Mouse (Mus musculus): ENCODE measurements around the gene Gm28635.

The Gm28635 gene

DNA sequence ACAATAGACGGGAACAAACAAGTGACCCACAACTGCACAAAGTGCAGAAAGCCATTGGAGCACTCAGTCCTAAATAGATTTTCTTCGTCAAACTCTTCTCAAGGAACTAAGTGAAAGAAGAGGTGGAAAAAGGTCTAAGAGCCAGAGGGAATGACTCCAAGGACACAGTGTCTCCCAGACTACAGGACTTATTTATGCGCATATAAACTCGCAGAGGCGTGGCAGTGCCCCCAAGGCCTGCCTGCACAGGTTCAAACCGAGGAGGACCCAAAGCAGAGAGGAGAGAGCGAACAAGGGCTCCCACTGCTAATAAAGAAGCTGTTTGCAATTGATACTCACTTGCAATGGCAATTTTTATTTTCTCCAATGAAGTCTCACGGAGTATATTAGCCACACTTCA, 92.1 kb downstream of the Gm28635 start:
- DNase-seq: no peak

DNA sequence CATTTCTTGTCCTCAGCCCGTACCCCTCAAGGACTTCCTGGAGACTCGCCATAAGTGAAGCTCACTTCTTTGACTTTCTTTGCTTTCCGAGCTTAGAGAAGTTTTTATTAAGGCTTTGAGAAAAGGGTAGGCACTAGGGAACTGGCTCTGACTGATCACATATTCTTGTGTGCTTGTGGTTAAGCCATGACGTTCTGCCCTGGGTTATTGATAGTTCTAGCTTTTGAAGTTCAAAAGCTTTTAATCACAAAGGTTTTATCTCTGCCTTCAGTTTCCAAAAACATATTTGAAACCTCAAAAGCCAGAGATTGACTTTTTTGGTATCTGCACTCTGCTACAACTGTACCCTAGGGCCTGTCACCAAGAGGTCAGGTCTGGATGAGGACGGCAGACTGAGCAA, 95.6 kb downstream of the Gm28635 start:
- DNase-seq: no peak

GRCm38 (mm10) chr2:84581208-84581607, 96.6 kb downstream of the Gm28635 start:
- peak in 1 of 2 experiments; percentile 29 for DNase-seq

DNA sequence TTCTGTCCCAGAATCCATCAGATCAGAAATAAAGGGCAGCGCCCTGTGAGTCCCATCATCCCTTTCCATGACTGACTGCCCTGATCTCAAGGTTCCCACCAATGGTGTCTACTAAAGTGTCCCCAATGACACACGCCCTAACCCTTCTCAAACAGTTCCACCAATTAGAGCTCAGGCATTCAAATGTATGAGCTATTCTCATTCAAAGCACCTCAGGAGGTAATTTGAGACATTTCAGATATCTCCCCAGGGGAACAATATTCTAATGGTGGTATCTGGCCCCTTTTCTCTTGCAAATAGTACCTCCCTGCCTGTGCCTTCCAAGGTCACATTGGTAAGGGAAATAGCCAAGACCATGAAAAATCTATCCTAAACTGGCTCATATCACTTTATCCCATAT, 98.5 kb downstream of the Gm28635 start:
- no peak for DNase-seq

GRCm38 (mm10) chr2:84574130-84574529, 103.7 kb downstream of the Gm28635 start:
- DNase-seq: no peak

DNA sequence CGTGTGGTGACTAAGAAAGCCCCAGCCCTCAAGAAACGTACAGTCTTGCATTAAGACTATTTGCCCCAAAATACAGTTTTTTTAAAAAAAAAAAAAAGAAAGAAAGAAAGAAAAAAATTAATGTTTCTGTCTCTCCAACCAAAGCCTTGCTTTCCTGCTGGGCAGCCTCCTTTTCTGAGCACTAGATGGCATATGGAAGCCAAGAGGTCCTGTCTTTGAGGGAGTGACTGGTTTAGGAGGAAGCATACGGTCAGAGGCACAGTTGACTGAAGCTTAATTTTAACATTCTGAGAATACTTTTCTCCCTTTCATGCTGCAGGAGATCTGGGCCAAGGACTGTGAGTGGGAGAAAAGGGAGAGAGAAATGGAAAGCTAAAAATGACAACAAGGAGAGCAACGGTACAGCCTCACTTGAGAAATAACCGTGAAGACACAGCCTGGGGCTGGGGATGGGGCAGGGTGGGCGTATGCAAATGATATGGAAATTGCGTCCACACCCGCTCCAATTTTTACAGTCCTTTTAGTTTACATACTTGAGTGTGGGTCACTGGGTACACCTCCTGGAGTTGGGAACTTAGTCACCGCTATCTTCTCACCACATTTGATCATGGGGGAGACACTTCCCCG, 120.8 kb downstream of the Gm28635 start:
- DNase-seq: no peak
